Mouse (Mus musculus): Measurements from ENCODE around the gene Plcb1.

Plcb1 gene

DNA sequence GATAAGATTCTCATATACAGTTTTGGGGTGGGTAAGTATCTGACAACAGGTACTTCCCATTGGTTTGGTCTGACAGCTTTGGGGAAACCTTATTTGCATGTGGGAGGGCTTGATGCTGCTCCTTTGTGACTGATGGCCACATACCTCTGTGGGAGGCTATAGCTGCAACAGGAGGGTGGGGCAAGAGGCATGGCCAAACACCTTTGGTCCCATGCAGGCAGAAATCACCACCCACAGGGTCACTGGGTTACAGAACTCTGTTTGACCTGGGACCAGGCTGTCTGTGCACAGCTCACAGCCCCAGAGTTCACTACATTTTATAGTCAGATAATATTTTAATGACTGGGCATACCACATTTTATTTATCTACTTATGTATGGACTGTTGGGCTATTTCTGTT, 281.6 kb downstream of the Plcb1 start:
- in situ Hi-C loops (cut with MboI): no loop called here

DNA sequence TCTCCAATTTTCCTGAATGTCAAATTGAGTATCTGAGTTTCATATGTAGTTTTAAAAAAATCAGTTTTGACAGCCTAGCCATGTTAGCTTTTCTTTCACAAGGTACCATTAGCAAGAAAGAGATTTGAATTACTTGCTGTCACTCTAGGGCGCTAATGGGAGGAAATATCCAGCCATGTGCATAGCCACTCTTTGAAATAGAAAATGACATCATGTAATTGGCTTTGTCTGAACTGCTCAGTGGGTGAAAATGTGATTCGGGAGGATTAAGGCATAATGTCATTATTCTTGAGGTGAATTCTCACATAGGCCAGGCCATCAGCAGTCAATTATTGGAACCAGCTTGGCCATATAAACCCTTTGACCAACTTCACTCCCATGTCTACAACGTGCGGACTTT, 285.5 kb downstream of the Plcb1 start:
- in situ Hi-C loops (cut with MboI): no loop called here

DNA sequence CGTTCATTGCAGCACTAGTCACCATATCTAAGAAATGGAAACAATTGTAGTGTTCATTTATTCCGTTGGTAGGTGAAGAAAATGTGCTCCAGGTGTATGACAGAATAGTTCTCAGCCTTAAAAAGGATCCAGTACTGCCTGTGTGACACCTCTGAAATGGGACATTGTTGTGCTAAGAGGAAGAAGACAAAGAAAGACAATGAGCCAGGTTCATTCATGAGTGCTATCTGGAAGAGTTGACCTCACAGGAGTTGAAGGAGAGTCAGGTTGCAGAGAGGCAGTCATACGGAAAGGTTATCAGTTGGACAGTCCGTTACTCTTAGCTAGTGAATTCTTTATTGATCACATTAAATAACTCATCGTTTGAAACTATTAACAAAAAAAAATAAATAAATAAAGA, 286.6 kb downstream of the Plcb1 start:
- in situ Hi-C loops (cut with MboI): no loop called here

DNA sequence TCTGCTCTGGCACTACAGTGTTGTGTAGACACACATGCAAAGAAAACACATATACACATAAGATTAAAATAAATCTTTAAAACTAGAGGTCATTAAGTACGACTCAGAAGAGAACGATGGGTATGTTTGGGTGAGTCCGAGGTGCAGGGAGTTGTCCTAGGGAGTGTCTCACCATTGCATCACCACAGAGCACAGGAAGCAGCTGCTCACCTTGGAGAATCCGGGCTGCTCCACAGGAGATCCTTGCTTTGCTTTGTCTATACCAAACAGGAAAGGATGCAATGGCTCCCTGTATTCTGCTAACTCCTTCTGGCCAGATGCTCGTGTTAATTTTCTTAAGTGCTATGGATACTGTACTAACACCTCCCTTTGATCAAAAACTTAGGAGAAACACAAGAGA, 287.1 kb downstream of the Plcb1 start:
- in situ Hi-C loops (cut with MboI): no loop called here

DNA sequence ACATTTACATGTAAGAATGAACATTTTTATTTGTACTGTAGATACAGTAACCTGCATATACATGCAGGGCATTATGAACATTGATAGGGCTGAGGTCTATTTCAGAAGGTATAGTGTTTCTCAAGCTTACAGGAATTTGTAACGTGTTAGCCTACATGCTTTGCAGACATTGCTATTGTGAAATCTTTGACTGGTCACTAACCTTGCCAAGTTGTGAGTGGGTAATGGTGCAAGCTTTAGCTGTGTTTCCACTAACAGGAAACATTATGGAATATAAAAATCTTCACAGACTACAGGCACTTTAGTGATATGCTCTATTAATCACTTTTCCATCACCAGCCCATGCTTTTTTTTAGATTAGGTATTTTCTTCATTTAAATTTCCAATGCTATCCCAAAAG, 289.5 kb downstream of the Plcb1 start:
- in situ Hi-C loops (cut with MboI): no loop called here

DNA sequence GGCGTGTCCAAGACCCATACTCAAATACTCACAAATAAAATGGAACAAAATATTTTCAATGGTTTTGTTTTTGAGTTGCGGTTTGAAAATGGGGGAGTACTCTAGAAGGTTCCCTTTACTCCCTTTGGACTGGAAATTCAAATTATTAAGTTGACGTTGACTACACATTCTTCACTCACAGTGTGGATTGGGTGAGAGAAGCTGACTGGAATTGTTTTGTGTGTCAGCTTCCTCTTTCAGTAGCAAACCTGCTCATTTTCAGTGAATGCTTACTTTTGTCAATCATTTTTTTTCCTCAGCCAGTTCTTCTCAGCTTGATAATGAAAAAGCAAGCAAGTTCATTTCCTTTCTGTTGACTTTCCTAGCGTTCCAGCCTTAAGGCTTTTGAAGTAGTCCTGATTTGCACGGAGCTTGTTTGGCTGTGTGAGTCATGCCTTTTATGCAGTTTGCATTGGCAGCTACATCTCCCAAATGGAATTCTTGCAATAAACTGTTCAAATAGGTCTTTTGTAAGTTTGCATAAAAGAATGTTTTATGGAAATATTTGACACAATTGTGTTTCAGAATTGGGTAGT, 306.8 kb downstream of the Plcb1 start:
- in situ Hi-C loops (cut with MboI): no loop called here

DNA sequence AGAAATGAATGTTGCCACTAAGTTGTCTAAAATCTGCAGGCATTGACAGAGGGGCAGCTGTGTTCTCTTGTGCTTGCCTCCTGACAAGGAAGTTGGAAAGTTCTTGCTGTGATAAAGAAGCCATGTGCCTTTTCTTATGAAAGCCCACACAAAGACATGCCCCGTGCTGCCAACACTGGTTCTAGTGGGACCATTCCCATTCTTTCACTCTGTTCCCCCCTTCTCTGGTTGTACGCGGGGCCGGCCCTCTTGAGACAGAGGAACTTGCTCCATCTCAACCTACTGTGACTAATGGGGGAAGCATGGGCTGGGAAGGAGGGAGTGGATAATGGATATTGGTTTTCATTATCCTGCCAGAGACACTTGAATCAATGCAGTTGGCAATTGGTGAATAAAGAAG, 315.4 kb downstream of the Plcb1 start:
- in situ Hi-C loops (cut with MboI): no loop called here

DNA sequence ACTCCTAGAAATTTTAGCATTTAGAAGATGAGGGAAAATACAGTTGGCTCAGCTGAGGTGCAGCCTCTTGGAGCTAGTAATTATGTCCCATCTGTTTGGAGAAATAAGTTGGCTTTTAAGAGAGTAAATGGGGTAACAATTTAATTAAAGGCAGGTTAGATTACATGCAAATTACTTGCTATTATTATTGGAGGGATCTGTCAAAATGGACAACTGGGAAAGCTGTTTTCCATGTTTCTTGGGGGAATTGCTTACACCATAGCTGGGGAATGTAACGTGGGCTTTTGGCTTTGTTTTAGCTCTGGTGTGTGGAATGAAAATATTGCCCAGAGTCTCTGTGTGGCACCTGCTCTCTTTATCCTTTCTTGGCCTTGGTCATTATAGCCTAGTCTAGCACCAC, 316.1 kb downstream of the Plcb1 start:
- in situ Hi-C loops (cut with MboI): no loop called here

DNA sequence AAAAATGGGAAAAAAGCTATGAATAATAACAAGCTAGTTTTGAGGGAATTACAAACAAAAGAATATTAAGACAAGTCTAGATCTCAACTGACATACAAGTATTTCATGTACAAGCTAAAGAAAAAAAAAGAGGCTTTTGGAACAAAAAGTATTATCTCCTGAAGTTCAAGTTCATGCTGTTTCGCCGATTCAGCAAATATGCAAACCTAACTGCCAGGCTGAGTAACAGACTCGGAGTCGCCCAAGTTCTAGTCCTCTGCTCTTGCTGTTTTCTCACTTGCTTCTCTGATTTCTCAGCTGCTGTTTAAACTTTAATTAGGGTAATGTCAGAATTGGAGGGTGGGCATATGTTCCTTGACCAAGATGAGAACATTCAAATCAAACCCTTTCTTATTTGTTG, 320.8 kb downstream of the Plcb1 start:
- in situ Hi-C loops (cut with MboI): no loop called here

DNA sequence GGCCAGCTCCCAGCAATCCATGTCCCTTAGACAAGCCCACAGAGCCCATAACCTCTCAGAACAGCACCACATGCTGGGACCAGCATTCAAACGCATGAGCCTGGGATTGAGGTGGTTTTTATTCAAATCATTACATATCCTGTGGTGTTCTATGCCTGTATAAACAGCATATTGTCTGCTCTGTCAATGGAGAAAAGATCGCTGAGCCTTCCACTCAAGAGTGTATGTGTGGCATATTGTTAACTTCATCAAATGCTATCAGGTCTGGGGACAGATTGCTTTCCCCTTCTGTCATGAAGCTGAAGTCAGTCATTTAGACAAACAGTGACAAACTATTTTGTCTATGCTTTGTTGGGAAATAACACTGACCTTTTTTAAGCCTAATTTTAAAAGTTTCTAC, 322.7 kb downstream of the Plcb1 start:
- in situ Hi-C loops (cut with MboI): no loop called here

DNA sequence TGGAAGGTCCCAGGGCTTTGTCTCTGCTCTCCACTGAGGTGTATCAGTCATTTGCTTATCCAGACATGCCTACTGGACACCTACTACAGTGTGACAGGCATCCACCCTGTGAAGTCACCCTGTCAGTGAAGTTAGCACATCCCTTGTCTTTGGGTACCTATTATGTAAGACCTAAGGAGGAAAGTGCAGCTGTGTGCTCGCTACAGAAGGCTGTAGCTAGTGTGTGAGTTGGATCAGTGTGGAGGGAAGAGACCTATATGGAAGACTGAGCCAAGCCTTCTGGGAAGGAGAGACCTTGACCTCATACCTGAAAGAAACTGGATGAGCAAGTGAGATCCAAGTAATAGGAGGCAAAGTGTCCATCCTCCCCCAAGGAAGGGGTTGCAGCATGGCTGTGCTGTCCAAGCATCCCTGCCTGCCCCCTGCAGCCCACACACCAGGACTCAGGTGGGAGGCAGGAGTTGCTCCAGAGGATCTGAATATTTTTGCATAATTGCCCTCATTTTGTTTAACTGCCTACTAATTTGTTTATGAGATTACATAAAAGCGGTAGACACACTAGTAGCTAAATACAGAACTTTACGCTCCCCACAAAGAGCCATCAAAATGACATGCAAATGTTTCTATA, 328.7 kb downstream of the Plcb1 start:
- in situ Hi-C loops (cut with MboI): no loop called here

DNA sequence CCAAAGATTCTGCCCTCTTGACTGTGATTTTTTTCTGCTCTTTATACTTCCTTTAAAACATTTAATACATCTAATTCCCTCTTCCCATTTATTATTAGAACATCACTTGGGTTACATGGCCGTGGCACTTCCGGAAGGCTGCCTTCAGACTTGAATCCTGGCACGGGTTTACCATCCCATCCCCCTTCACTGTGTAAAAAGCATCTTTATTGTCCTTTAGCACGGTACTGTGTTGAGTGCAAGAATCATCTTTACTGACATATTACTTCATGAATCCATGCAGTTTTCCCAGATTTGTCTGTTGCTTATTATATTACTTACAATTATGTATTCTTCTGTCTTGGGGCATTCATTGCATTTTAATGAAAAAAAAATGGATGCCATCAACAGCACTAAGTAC, 337.2 kb downstream of the Plcb1 start:
- in situ Hi-C loops (cut with MboI): no loop called here

DNA sequence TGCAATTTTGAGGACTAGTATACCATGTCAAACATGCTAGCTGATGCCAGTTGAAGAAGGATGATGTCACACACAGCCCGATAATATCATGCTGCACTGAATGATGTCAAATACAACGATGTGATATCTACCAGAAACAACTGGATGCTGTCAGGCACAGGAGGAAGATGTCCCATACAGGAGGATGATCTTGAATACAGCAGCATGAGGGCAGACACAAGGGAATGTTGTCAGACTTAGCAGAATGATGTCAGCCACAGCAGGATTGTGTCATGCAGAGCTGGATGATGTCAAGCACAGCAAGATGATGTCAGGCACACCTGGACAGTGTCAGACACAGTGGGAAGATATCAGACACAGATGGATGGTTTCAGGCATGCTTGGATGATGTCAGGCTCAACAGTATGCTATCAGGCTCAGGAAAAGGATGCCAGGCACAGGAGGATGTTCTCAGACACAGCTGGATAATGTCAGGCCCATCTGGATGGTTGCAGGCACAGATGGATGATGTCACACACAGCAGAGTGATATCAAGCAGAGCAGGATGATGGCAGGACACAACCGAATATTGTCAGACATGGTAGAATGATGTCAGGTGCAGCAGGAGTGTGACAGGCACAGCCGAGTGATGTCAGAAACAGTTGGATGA, 338.0 kb downstream of the Plcb1 start:
- in situ Hi-C loops (cut with MboI): no loop called here

DNA sequence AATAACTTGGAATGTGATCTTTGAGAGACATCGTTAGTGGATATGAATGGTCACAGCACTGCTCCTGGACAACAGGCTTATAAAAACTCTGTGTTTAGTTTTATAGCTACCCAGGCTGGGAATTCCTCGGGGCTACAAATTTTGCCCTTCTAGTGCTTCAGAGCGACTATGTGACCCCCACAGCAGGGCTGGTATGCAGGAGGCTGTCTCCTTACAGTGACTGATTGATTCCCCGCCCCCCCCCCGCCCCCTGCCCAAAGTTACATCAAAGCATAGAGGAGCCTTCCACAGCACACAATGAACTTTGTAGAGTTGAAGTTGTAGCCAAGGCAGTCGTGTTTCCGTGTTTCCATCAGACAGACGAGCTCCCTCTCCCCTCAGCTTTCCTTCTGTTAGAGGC, 354.7 kb downstream of the Plcb1 start:
- in situ Hi-C loops (cut with MboI): no loop called here

DNA sequence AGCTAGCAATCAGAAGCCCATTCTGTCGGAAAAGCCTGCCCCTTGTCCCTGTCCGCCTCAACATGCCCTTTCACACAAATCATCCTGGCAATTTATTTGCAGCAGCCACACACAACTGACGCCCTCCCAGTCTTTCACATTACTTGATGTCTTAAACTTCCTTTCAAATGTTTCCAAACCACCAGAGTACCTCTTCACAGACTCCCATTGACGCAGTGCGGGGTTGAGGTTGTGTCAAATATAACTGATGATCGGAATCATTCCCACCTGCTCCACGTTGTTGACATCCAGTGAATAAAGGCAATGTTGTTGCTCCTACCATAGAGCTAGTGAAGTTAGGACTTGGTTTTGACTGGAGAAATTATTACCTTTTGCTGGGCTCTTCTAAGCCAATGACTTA, 366.4 kb downstream of the Plcb1 start:
- in situ Hi-C loops (cut with MboI): no loop called here

DNA sequence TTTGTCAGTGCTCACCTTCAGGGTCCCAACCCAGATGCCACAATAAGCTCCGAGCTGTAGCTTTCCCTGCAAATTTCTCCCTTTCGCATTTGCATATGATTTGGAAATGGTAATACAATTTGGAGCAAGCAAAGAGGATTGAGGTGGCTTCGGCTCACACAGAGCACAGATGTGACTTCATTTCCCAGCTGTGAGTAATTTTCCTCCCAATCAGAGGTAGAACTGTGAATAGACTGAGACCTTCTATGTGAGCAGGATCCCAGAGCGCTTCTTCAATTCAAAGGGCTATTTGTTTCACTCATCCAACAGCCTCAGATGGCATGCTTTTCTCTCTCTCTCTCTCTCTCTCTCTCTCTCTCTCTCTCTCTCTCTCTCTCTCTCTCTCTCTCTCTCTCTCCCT, 367.4 kb downstream of the Plcb1 start:
- in situ Hi-C loops (cut with MboI): no loop called here

DNA sequence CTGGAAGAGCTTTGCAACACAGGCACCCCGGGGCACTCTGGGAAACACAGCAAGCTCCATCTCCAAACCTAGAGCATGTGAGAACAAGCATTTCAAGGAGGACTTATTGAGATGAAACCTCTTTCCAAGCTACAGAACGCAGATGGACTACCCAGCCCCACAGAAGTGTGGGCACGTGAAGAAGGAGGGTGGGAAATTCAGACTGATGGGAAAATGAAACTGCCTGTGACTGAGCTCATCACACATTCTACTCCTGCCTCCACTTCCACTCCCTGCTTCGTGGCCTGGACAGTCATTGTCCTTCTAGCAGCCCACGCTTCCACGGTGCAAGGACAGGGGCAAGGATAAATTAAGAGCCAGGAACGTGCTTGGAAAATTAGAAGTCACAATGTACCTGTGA, 370.2 kb downstream of the Plcb1 start:
- in situ Hi-C loops (cut with MboI): no loop called here

DNA sequence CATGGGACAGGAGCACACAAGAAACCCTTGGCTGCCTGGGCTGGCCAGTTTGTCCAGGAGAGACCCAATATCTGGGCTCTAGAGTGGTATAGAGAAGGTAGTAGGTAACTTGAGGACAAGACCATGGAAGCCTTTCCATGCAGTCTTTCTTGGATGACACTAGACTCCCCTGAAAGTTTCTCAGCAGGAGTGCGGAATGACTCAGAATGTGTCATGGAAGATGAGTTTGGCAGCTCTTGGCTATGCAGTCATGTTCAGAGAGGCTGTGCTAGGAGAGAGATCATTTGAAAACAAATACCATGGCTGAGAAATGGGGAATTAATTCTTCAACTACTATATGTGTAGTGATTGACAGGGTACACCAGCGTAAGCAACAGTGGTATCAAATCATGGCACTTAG, 372.1 kb downstream of the Plcb1 start:
- in situ Hi-C loops (cut with MboI): no loop called here

DNA sequence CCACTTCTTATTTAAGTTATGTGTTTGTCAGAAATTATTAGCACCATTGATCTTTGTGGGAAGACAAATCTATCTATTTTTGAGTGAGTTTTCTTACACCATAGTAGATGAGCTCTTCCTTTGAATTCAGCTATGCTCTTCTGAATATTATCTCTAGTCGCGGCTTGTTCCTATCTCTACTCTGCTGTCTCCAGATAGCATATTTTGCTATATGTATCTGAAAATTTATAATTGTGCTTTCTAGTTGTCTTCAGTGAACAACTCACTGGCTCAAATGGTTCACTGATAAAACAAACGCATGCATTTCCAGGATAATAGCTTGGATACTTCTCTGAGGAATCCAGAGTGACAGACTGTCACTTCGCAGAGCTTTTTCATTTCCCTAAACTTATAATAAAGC, 375.8 kb downstream of the Plcb1 start:
- in situ Hi-C loops (cut with MboI): no loop called here

DNA sequence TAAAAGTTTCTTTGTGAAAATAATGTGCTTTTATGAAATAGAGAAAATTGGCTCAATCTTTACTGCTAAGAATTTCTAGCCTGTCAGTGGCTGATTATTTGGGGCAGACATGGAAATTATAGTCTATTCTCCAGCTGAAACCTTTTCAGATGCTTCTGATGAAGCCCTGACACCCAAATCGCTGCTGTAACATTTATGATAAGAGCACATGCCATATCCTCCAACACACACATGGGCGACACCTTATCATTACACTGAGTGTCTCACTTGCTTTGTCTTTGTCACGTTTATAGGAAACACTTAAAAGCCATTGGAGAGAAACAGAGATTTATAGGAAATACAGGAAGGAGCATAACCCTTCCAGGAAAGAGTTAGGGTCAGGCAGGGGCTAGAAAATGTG, 379.6 kb downstream of the Plcb1 start:
- in situ Hi-C loops (cut with MboI): no loop called here

DNA sequence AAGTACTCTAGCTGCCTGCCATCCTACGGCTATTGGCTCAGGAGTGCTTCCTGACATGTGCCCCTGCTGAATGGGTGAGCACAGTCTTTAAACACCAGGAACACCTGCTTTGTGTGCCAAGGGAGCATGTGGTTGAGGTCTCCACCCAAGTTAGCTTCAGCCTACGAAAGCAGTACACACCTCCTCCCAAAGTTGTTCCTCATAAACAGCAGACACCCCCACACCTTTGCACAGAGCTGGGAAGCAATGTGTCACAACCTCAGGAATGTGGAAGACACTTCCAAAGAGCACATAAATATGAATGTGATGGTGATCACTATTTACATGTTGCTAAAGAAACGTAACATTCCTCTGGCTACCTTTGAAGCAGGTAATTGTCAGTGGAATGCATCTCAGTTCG, 389.7 kb downstream of the Plcb1 start:
- in situ Hi-C loops (cut with MboI): no loop called here

DNA sequence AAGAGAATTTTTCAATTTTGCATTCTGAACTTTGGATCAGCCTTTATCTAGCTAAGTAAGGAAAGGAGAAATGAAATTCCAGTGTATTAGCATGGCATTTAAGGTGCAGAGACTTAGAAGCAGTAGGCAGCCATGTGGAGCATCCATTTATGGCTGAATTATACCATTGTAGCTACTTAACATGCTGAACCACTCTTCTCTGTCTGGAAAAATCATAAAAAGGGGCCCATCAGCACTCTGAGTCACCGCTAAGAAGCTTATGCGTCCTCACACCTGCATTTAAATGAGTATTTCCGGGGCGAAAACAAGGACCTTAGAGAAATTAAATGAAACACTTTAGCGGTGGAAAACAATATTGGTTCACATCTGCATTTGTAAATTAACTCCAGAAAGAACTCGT, 401.8 kb downstream of the Plcb1 start:
- in situ Hi-C loops (cut with MboI): no loop called here

DNA sequence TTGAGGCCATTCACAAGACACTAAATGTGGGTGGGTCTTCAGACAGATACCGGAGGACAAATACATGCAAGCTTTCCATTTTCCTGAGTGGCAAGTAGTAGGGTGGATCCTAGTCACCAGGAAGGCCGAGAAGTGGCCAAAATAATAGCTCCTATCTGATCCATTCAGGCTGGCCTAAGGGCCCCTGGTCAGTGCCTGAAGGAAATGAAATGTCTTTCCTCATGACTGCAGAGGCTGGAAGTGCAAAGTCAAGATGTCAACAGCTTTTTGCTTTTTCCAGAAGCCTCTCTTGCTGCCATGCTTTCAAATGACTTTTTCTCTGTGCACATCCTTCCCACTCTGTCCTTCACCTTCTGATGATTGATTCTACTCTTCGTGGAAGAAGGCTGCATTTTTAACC, 415.0 kb downstream of the Plcb1 start:
- in situ Hi-C loops (cut with MboI): no loop called here

DNA sequence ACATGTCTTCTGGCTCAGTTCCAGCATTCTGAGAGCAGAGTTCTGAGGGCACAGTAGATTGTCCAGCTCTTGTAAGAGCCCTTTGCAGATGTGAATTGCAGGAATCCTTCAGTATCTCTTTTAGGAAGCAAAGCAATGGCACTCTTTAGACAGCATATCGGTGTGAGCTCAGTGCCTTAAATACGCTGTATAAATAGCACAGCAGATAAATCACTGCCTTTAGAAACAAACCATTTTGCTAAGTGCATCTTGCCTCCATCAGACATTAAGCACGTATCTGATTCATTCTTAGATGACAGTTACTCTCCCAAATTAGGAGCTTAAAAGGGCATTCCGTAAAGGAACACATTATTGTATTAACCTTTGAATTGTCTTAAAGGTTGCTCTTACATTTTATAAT, 416.5 kb downstream of the Plcb1 start:
- in situ Hi-C loops (cut with MboI): no loop called here

Data from mature B cell (primary cell).